Mouse (Mus musculus) limb, embryonic 14.5 days (tissue): ENCODE measurements around the gene R3hdm1. TPM values are rescaled to one million over a fixed set of nuclear protein-coding genes. Genes with fewer than 3 reads are reported as not detected.

ENCODE experiments used
- ATAC-seq: fragments of 200-750 bp; cut with Nextera tagmentation; 2 replicates; pipeline ENCODE4 v1.8.0; 2017; ENCODE audit warnings: low read depth, moderate number of reproducible peaks, moderate TSS enrichment; ENCODE audit not compliant: low FRiP score
- DNase-seq: peaks from one replicate; pipeline ENCODE4 v3.0.0-alpha.2; 2015; ENCODE audit warnings: low spot score
- H3K27ac ChIP-seq: fragments of 300-500 bp; sonication (generic); replicated peaks from 2 replicates; pipeline ENCODE4 v1.5.1; 2014; ENCODE audit warnings: low read depth, mild to moderate bottlenecking, low read length, moderate library complexity, mixed read lengths
- H3K27me3 ChIP-seq: fragments of 300-500 bp; sonication (generic); 2 replicates; pipeline ENCODE4 v1.6.1; 2014; ENCODE audit warnings: low read length, mixed read lengths; ENCODE audit not compliant: control insufficient read depth, insufficient read depth
- H3K36me3 ChIP-seq: fragments of 300-500 bp; sonication (generic); 2 replicates; pipeline ENCODE4 v1.6.1; 2014; ENCODE audit warnings: mild to moderate bottlenecking, low read length, moderate library complexity, mixed read lengths; ENCODE audit not compliant: control insufficient read depth, insufficient read depth
- H3K4me1 ChIP-seq: fragments of 300-500 bp; sonication (generic); 2 replicates; pipeline ENCODE4 v1.6.1; 2014; ENCODE audit warnings: antibody characterized with exemption, low read length, mixed read lengths; ENCODE audit not compliant: control insufficient read depth, insufficient read depth
- H3K4me2 ChIP-seq: fragments of 300-500 bp; sonication (generic); replicated peaks from 2 replicates; pipeline ENCODE4 v1.6.1; 2014; ENCODE audit warnings: low read depth, mild to moderate bottlenecking, low read length, moderate library complexity; ENCODE audit not compliant: severe bottlenecking
- H3K4me3 ChIP-seq: fragments of 300-500 bp; sonication (generic); replicated peaks from 2 replicates; pipeline ENCODE4 v1.5.1; 2014; ENCODE audit warnings: low read length
- H3K9ac ChIP-seq: fragments of 300-500 bp; sonication (generic); 2 replicates; pipeline ENCODE4 v1.6.1; 2014; ENCODE audit warnings: mild to moderate bottlenecking, low read depth, low read length, moderate library complexity; ENCODE audit not compliant: severe bottlenecking
- H3K9me3 ChIP-seq: fragments of 300-500 bp; sonication (generic); 2 replicates; pipeline ENCODE4 v1.6.1; 2016; ENCODE audit warnings: low read length; ENCODE audit not compliant: control insufficient read depth
- POLR2A ChIP-seq: fragments of 200-500 bp; IDR thresholded peaks from 2 replicates; pipeline ENCODE4 v1.8.0; 2012; ENCODE audit warnings: inconsistent platforms, mild to moderate bottlenecking, moderate library complexity, borderline replicate concordance; ENCODE audit not compliant: insufficient read depth, insufficient read length; ENCODE audit errors: extremely low read depth
- WGBS: fragments of 180-500 bp; shearing (Covaris S2); extraction: QIAGEN DNeasy Blood & Tissue Kit; methylation state at CpG from one replicate; pipeline ENCODE4 v1.1.7; 2014; 5-methylcytosine and 5-hydroxymethylcytosine counted together
- microRNA counts: library from miRNA; unstranded; fragments of <30 nt; microRNA quantifications from one replicate; lab custom pipeline; 2016
- microRNA-seq: library from miRNA; unstranded; fragments of <30 nt; microRNA quantifications from one replicate; pipeline ENCODE4, GENCODE M21; 2016
- polyA plus RNA-seq, 2 experiments: library from polyadenylated mRNA; depleted of rRNA in 1 of 2; stranded (reverse) in 1 of 2; unstranded in 1 of 2; fragments of >200 nt; fragmentation: Nextera tagmentation in 1 of 2; extraction: Ambion mirVana in 1 of 2; gene quantifications; 2 replicates each; pipeline versions ENCODE4 v1.2.1 to v1.2.3; 2012 to 2014

Gene R3hdm1
- polyA plus RNA-seq, 2 experiments = 66.2 to 73.2 TPM

GRCm38 (mm10) chr1:128275908-128276307, 172.8 kb downstream of the R3hdm1 start:
- no peak for DNase-seq
- Histone ChIP-seq H3K36me3 (peaks cover 80% of the 10 kb centered on the region), H3K4me1 (no peaks in the 10 kb centered on the region), H3K27ac (no peak overlapping the region), H3K4me2 (no peak overlapping the region), H3K9ac (no peak overlapping the region), H3K4me3 (no peak overlapping the region), H3K27me3 (no peaks in the 10 kb centered on the region), H3K9me3 (no peaks in the 10 kb centered on the region)
- TF ChIP-seq POLR2A = no peak
- 90% methylated on average over 1 of the region's 1 CpGs for WGBS
- ATAC-seq = no peak

- 93% methylated on average over 3 of the region's 3 CpGs for WGBS
- no peak for DNase-seq
- H3K9ac ChIP-seq = no peak overlapping the region
- no peak for TF ChIP-seq POLR2A
- H3K4me3 ChIP-seq = no peak overlapping the region
- no peak overlapping the region for H3K4me2 ChIP-seq
- H3K4me1 ChIP-seq = no peaks in the 10 kb centered on the region
- no peak overlapping the region for H3K27ac ChIP-seq
- H3K9me3 ChIP-seq = no peaks in the 10 kb centered on the region; the same call in 1 of the 2 replicates
- peaks cover 68% of the 10 kb centered on the region for H3K36me3 ChIP-seq
- ATAC-seq = no peak
- no peaks in the 10 kb centered on the region for H3K27me3 ChIP-seq
These were observed 175.5 kb downstream of the R3hdm1 start for GRCm38 (mm10) chr1:128278563-128278962.

DNA sequence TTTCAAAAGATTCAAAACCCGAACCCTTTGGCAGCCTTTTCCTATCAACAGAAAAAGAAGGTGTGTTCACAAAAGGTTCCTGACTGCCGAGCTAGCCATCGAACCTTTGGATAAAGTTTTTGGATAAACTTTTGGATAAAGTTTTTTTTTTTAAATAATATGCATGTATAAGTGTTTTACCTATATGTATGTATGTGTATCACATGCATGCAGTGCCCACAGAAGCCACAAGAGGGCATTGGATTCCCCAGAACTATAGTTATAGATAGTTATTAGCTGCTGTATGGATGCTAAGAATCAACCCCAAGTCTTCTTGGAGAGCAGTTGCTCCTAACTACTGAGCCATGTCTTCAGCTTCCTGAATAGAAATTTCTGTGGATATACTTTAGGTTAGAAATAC, 178.7 kb downstream of the R3hdm1 start:
- Histone ChIP-seq H3K4me2 (no peak overlapping the region), H3K4me1 (no peaks in the 10 kb centered on the region), H3K27me3 (no peaks in the 10 kb centered on the region), H3K27ac (no peak overlapping the region), H3K4me3 (no peak overlapping the region), H3K9me3 (no peaks in the 10 kb centered on the region; the same call in 1 of the 2 replicates), H3K36me3 (peaks cover 42% of the 10 kb centered on the region), H3K9ac (no peak overlapping the region)
- no peak for DNase-seq
- no peak for TF ChIP-seq POLR2A
- no peak for ATAC-seq
- 91% methylated on average over 3 of the region's 3 CpGs for WGBS

- peaks cover 30% of the 10 kb centered on the region for H3K36me3 ChIP-seq
- TF ChIP-seq POLR2A = no peak
- 93% methylated on average over 3 of the region's 3 CpGs for WGBS
- no peak overlapping the region for H3K4me3 ChIP-seq
- no peaks in the 10 kb centered on the region for H3K27me3 ChIP-seq
- ATAC-seq = no peak
- no peak overlapping the region for H3K27ac ChIP-seq
- H3K9ac ChIP-seq = no peak overlapping the region
- H3K4me1 ChIP-seq = no peaks in the 10 kb centered on the region
- H3K4me2 ChIP-seq = no peak overlapping the region
- no peaks in the 10 kb centered on the region; the same call in 1 of the 2 replicates for H3K9me3 ChIP-seq
- DNase-seq = no peak
These were observed 179.8 kb downstream of the R3hdm1 start for GRCm38 (mm10) chr1:128282924-128283323.

DNA sequence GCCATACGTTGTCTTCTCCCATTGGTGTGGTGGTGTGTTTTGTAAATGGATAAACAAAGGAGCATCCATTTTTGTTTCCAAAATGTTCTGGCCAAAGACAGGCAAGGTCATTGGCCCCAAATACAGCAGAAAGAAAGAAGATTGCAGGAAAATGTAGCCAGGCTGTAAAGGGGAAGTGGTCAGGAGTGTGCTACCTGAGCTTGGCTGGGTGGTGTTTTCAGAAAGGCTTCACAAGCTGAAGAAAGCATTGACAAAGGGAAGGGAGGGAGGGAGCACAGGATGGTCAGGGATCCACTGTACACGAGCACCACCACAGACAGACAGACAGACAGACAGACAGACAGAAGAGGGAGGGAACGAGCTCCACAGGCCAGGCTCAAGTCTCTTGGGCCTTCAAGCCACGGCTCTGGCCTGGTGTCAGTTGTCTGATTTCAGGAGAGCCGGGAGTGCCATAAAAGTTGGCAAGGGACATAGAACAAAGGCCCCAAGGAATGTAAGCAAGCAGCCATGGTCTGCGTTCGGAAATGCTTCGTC, 181.1 kb downstream of the R3hdm1 start:
- WGBS = 71% methylated on average over 8 of the region's 8 CpGs
- Histone ChIP-seq H3K27me3 (no peaks in the 10 kb centered on the region), H3K4me1 (no peaks in the 10 kb centered on the region), H3K4me3 (no peak overlapping the region), H3K4me2 (no peak overlapping the region), H3K27ac (no peak overlapping the region), H3K9me3 (no peaks in the 10 kb centered on the region; the same call in 1 of the 2 replicates), H3K9ac (no peak overlapping the region), H3K36me3 (peaks cover 22% of the 10 kb centered on the region)
- no peak for ATAC-seq
- TF ChIP-seq POLR2A = no peak
- DNase-seq = no peak

- no peak overlapping the region for H3K4me2 ChIP-seq
- ATAC-seq = no peak
- H3K27me3 ChIP-seq = no peaks in the 10 kb centered on the region
- WGBS = 94% methylated on average over 9 of the region's 9 CpGs
- H3K36me3 ChIP-seq = peaks cover 13% of the 10 kb centered on the region
- H3K27ac ChIP-seq = no peak overlapping the region
- no peaks in the 10 kb centered on the region; the same call in 1 of the 2 replicates for H3K9me3 ChIP-seq
- no peak for TF ChIP-seq POLR2A
- no peak overlapping the region for H3K4me3 ChIP-seq
- H3K9ac ChIP-seq = no peak overlapping the region
- no peaks in the 10 kb centered on the region for H3K4me1 ChIP-seq
- no peak for DNase-seq
These were observed 182.0 kb downstream of the R3hdm1 start for GRCm38 (mm10) chr1:128285136-128285535.

MicroRNAs encoded within 50 kb of the gene (microRNA counts, 519-probe panel; counts per million panel counts)
- microRNA mmu-miR-128 (lab: Ali Mortazavi, UCI) = 2,939 counts per million, percentile 54 among the panel's probes with 10 or more counts

Small RNA genes within 50 kb of the gene (microRNA-seq; reads per million reads assigned to microRNA genes)
- 206 reads per million, percentile 55 among the genes with 10 or more reads in this experiment for gene Mir128-1

Other genes with a start within 250 kb of the R3hdm1 start
- not detected in 2 replicates for gene Map3k19, start 248.3 kb upstream of the R3hdm1 start, polyA plus RNA-seq (2012; rRNA removed)
- gene Map3k19, start 248.3 kb upstream of the R3hdm1 start, polyA plus RNA-seq (2014; fragmentation: Nextera tagmentation; extraction: Ambion mirVana) = not detected in 2 replicates
- 18.4 and 18.5 TPM in 2 replicates for gene Rab3gap1, start 234.5 kb upstream of the R3hdm1 start, polyA plus RNA-seq (2012; rRNA removed)
- gene Rab3gap1, start 234.5 kb upstream of the R3hdm1 start, polyA plus RNA-seq (2014; fragmentation: Nextera tagmentation; extraction: Ambion mirVana) = 21.4 and 23.3 TPM in 2 replicates
- 10.4 and 13.0 TPM in 2 replicates for gene Zranb3, start 254 bp upstream of the R3hdm1 start, polyA plus RNA-seq (2012; rRNA removed)
- 6.9 and 9.8 TPM in 2 replicates for gene Zranb3, start 254 bp upstream of the R3hdm1 start, polyA plus RNA-seq (2014; fragmentation: Nextera tagmentation; extraction: Ambion mirVana)
- 42.9 and 46.5 TPM in 2 replicates for gene Ubxn4, start 140.7 kb downstream of the R3hdm1 start, polyA plus RNA-seq (2012; rRNA removed)
- gene Ubxn4, start 140.7 kb downstream of the R3hdm1 start, polyA plus RNA-seq (2014; fragmentation: Nextera tagmentation; extraction: Ambion mirVana) = 64.0 and 75.5 TPM in 2 replicates
- 0.46 and 0.52 TPM in 2 replicates for gene Lct, start 225.0 kb downstream of the R3hdm1 start, polyA plus RNA-seq (2012; rRNA removed)
- gene Lct, start 225.0 kb downstream of the R3hdm1 start, polyA plus RNA-seq (2014; fragmentation: Nextera tagmentation; extraction: Ambion mirVana) = 0.12 and 0.17 TPM in 2 replicates